Mouse (Mus musculus) erythroblast, adult 5-6 weeks (primary cell): Measurements from ENCODE around the gene Nudt17. TPM values are rescaled to one million over a fixed set of nuclear protein-coding genes. Genes with fewer than 3 reads are reported as not detected.
"Not testable (repeated sequence)": the region's sequence is repeated elsewhere in the genome, so short reads cannot be mapped to it uniquely, and the experiment has no call there.

ENCODE experiments used
- ATAC-seq: replicated peaks from 2 replicates; pipeline ENCODE4 v1.8.0; 2016; ENCODE audit warnings: moderate number of reproducible peaks, mild to moderate bottlenecking, moderate TSS enrichment, inconsistent platforms; ENCODE audit not compliant: poor library complexity, low FRiP score, severe bottlenecking
- total RNA-seq, 2 experiments: library from RNA; stranded (forward) in 1 of 2; stranded (reverse) in 1 of 2; fragments of 150-400 nt in 1 of 2; fragments of 200-764, 138-1000 nt in 1 of 2; gene quantifications; 2 replicates each; pipeline versions ENCODE4 v1.2.3 to v1.2.4; 2015 to 2017; ENCODE audit warnings: low replicate concordance in 2 of 2

The Nudt17 gene
- total RNA-seq, 2 experiments from 2014 or later = not detected

DNA sequence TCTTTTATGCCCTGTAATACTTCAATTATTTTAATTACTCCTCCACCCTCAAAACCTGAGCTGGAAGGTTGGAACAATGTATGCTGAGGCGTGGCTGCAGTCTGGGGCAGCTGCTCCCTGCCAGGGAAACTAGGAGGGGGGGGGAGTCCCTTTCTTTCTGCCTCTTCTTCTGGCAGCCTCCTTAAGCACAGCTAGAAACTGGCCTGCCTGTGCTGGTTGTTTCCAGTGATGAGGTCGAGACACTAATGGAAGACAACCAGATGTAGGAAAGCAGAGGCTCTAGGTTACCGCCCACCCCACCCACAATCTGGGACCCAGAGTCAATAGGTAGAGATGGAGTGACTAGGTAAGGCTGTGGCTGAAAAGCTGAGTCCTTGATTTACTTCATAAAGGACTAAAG is 32.7 kb downstream of the Nudt17 start:
- ATAC-seq = no peak

GRCm38 (mm10) chr3:96675171-96675570 is 33.2 kb downstream of the Nudt17 start:
- ATAC-seq = no peak

DNA sequence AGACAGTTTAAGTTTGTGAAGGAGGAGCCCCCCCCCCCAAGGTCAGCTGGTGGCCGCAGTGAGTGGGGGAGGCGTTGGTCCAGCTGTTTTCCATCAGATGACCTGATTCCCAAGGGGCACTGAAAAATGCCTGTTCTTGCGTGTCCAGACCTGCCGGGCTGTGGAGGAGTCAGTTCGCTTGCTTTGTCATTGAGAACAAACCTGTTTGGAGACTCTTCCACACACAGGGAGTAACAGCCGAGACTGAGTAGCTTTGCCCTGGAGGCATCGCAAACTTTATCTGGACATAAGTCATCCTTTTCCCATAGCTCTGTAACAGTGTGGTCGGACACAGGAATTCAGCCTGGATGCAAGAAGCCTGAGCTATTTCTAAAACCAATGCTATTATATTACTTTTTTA is 33.9 kb downstream of the Nudt17 start:
- ATAC-seq = no peak

DNA sequence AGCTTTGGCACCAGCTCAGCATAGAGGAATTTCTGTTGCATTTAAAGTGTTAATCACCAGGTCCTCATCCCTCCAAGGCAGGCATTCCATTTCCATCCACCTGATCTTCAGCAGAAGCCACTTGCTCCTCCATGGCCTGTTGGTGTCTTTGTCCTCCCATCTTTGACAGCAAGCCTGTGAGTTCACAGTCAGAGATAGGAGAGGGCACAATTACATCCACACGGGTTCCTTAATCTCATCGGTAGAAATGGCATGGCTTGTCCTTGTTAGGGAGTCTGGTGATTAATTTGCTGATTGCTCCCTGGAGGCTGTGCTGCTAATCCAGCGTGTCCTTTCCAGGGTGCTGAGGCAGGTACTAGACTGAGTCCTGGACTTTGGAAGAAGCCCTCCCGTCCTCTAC is 34.8 kb downstream of the Nudt17 start:
- ATAC-seq = no peak

- no peak for ATAC-seq
Measured at GRCm38 (mm10) chr3:96671519-96671918, 36.8 kb downstream of the Nudt17 start.

DNA sequence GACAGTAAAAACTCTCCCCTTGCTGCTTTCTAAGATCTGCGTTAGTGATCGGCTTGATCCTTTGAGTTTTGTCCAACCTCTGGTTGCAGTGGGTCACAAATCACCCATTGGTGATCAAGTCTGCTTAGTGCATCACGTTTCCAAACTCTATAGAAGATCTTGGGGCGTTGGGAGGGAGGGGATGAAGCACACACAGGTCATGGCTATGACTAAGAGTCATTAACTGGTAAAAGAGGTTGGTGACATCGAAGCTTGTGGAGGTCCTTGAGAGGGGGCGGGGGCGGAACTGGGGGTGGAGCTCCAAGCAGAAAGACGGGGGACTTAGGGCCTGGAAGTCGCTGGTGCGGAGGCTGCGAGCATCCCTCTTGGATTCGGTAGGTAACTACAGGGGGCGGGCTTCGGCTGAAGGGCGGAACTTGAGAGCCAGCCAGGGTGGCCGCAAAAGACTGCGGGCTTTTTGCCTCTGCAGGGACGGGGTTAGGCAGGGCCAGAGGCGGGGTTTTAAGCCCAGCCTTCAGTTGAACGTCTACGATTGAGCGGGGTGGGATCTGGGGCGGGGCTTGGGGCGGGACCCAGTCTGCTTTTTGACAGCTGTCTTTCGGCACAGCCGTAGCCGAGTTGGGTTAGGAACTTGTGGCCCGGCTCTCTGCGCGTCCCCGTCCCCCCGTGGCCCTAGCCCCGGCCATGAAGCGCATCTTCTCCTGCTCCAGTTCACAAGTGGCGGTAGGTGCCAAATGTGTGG is 38.5 kb downstream of the Nudt17 start, which contains the start of gene Ankrd35:
Gene Ankrd35, plus strand, starts transcription at position 405 of the 742 bp plus-strand sequence.
- ATAC-seq = peak; percentile 87

DNA sequence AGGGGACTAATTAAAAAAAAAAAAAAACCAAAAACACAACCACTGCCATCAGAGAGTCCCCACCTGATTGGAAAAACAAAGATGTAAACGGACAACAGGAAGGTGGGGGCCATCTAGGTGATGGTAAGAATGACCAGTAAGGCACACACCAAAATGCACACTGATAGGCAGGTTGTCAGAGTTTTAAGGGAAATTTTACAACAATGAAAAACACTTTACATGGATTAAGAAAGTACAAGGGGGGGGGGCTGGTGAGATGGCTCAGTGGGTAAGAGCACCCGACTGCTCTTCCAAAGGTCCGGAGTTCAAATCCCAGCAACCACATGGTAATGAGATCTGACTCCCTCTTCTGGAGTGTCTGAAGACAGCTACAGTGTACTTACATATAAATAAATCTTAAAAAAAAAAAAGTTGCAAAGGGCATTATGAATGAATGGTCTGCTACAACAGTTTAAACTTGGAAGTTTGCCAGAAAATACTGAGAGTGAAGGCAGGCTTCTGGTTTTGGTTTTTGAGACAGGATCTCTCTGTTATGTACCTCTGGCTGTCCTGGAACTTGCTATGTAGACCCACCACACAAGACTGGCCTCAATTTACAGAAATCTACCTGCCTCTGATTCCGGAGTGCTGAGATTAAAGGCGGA is 39.8 kb downstream of the Nudt17 start:
- ATAC-seq = no peak

- no peak for ATAC-seq
Measured at GRCm38 (mm10) chr3:96667316-96667715, 41.0 kb downstream of the Nudt17 start.

- ATAC-seq = no peak
Measured at GRCm38 (mm10) chr3:96666916-96667315, 41.4 kb downstream of the Nudt17 start.

DNA sequence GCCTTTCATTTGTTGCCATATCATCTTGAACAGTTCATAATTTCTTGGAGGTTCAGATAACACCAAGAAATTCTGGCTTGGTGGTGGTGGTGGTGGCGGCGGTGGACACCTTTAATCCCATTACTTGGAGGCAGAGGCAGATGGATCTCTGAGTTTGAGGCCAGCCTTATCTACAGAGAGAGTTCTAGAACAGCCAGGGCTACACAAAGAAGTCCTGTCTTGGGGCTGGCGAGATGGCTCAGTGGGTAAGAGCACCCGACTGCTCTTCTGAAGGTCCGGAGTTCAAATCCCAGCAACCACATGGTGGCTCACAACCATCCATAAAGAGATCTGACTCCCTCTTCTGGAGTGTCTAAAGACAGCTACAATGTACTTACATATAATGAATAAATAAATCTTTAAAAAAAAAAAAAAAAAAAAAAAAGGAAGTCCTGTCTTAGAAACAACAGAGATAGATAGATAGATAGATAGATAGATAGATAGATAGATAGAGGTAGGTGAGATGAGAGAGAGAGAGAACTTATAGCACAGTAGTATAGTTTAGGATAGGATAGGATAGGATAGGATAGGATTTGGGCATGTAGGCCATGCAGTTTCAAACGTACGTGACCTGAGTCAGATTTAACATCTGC is 42.5 kb downstream of the Nudt17 start:
- ATAC-seq = not testable (repeated sequence)

GRCm38 (mm10) chr3:96663432-96664239 is 44.7 kb downstream of the Nudt17 start:
- peak; percentile 71 for ATAC-seq

- ATAC-seq = no peak
Measured at GRCm38 (mm10) chr3:96662731-96663316, 45.5 kb downstream of the Nudt17 start.

- ATAC-seq = no peak
Measured at GRCm38 (mm10) chr3:96660901-96661300, 47.5 kb downstream of the Nudt17 start.

Other genes with a start within 250 kb of the Nudt17 start
- not detected in 2 replicates for gene Hfe2, start 183.4 kb downstream of the Nudt17 start, total RNA-seq (2015; ENCODE audit: low replicate concordance)
- gene Hfe2, start 183.4 kb downstream of the Nudt17 start, total RNA-seq (2017; ENCODE audit: low replicate concordance) = 0.17 TPM in 1 of 2 replicates, not detected in the other
- gene Txnip, start 150.6 kb downstream of the Nudt17 start, total RNA-seq (2015; ENCODE audit: low replicate concordance) = 125 and 174 TPM in 2 replicates
- 113 and 122 TPM in 2 replicates for gene Txnip, start 150.6 kb downstream of the Nudt17 start, total RNA-seq (2017; ENCODE audit: low replicate concordance)
- gene Gm16253, start 131.6 kb downstream of the Nudt17 start, total RNA-seq (2015; ENCODE audit: low replicate concordance) = not detected in 2 replicates
- not detected in 2 replicates for gene Gm16253, start 131.6 kb downstream of the Nudt17 start, total RNA-seq (2017; ENCODE audit: low replicate concordance)
- 7.3 and 17.7 TPM in 2 replicates for gene Polr3gl, start 114.4 kb downstream of the Nudt17 start, total RNA-seq (2015; ENCODE audit: low replicate concordance)
- 3.9 and 16.5 TPM in 2 replicates for gene Polr3gl, start 114.4 kb downstream of the Nudt17 start, total RNA-seq (2017; ENCODE audit: low replicate concordance)
- not detected in 2 replicates for gene Ankrd34a, start 111.9 kb downstream of the Nudt17 start, total RNA-seq (2015; ENCODE audit: low replicate concordance)
- not detected in 2 replicates for gene Ankrd34a, start 111.9 kb downstream of the Nudt17 start, total RNA-seq (2017; ENCODE audit: low replicate concordance)
- gene Lix1l, start 107.4 kb downstream of the Nudt17 start, total RNA-seq (2015; ENCODE audit: low replicate concordance) = not detected in 2 replicates
- gene Lix1l, start 107.4 kb downstream of the Nudt17 start, total RNA-seq (2017; ENCODE audit: low replicate concordance) = not detected in 2 replicates
- 25.3 and 30.4 TPM in 2 replicates for gene Rbm8a, start 78.6 kb downstream of the Nudt17 start, total RNA-seq (2015; ENCODE audit: low replicate concordance)
- gene Rbm8a, start 78.6 kb downstream of the Nudt17 start, total RNA-seq (2017; ENCODE audit: low replicate concordance) = 16.4 and 18.5 TPM in 2 replicates
- gene Pex11b, start 73.2 kb downstream of the Nudt17 start, total RNA-seq (2015; ENCODE audit: low replicate concordance) = 7.7 and 22.1 TPM in 2 replicates
- 2.6 and 7.1 TPM in 2 replicates for gene Pex11b, start 73.2 kb downstream of the Nudt17 start, total RNA-seq (2017; ENCODE audit: low replicate concordance)
- not detected in 2 replicates for gene Gm42957, start 73.1 kb downstream of the Nudt17 start, total RNA-seq (2015; ENCODE audit: low replicate concordance)
- not detected in 2 replicates for gene Gm42957, start 73.1 kb downstream of the Nudt17 start, total RNA-seq (2017; ENCODE audit: low replicate concordance)
- not detected in 2 replicates for gene Itga10, start 63.0 kb downstream of the Nudt17 start, total RNA-seq (2015; ENCODE audit: low replicate concordance)
- 0.14 and 1.4 TPM in 2 replicates for gene Itga10, start 63.0 kb downstream of the Nudt17 start, total RNA-seq (2017; ENCODE audit: low replicate concordance)
- gene Ankrd35, start 38.4 kb downstream of the Nudt17 start, total RNA-seq (2015; ENCODE audit: low replicate concordance) = not detected in 2 replicates
- gene Ankrd35, start 38.4 kb downstream of the Nudt17 start, total RNA-seq (2017; ENCODE audit: low replicate concordance) = not detected in 2 replicates
- gene Pias3, start 12.2 kb downstream of the Nudt17 start, total RNA-seq (2015; ENCODE audit: low replicate concordance) = 3.8 and 11.0 TPM in 2 replicates
- gene Pias3, start 12.2 kb downstream of the Nudt17 start, total RNA-seq (2017; ENCODE audit: low replicate concordance) = 2.2 and 3.2 TPM in 2 replicates
- 11.3 and 15.9 TPM in 2 replicates for gene Polr3c, start 19.1 kb upstream of the Nudt17 start, total RNA-seq (2015; ENCODE audit: low replicate concordance)
- 12.8 and 13.7 TPM in 2 replicates for gene Polr3c, start 19.1 kb upstream of the Nudt17 start, total RNA-seq (2017; ENCODE audit: low replicate concordance)
- 33.4 and 41.6 TPM in 2 replicates for gene Rnf115, start 19.1 kb upstream of the Nudt17 start, total RNA-seq (2015; ENCODE audit: low replicate concordance)
- 32.6 and 38.3 TPM in 2 replicates for gene Rnf115, start 19.1 kb upstream of the Nudt17 start, total RNA-seq (2017; ENCODE audit: low replicate concordance)
- 1.3 TPM in 1 of 2 replicates, not detected in the other for gene Pdzk1, start 120.7 kb upstream of the Nudt17 start, total RNA-seq (2015; ENCODE audit: low replicate concordance)
- 1.4 and 5.4 TPM in 2 replicates for gene Pdzk1, start 120.7 kb upstream of the Nudt17 start, total RNA-seq (2017; ENCODE audit: low replicate concordance)
- not detected in 2 replicates for gene Cd160, start 120.8 kb upstream of the Nudt17 start, total RNA-seq (2015; ENCODE audit: low replicate concordance)
- gene Cd160, start 120.8 kb upstream of the Nudt17 start, total RNA-seq (2017; ENCODE audit: low replicate concordance) = 0.70 TPM in 1 of 2 replicates, not detected in the other
- 1.3 TPM in 1 of 2 replicates, not detected in the other for gene Gja5, start 196.1 kb upstream of the Nudt17 start, total RNA-seq (2015; ENCODE audit: low replicate concordance)
- not detected in 2 replicates for gene Gja5, start 196.1 kb upstream of the Nudt17 start, total RNA-seq (2017; ENCODE audit: low replicate concordance)
- gene Gpr89, start 196.8 kb upstream of the Nudt17 start, total RNA-seq (2015; ENCODE audit: low replicate concordance) = 2.5 and 4.6 TPM in 2 replicates
- gene Gpr89, start 196.8 kb upstream of the Nudt17 start, total RNA-seq (2017; ENCODE audit: low replicate concordance) = 4.7 and 6.0 TPM in 2 replicates
- gene Gja8, start 217.5 kb upstream of the Nudt17 start, total RNA-seq (2015; ENCODE audit: low replicate concordance) = not detected in 2 replicates
- not detected in 2 replicates for gene Gja8, start 217.5 kb upstream of the Nudt17 start, total RNA-seq (2017; ENCODE audit: low replicate concordance)